Mouse (Mus musculus) ES-CJ7 (cell line): ENCODE data around the gene Nags.
A peak's percentile ranks its signal among the peaks of the same experiment; 100 is the strongest.

ENCODE experiments used
- DNase-seq: peaks from one replicate; pipeline ENCODE4 v3.0.0; 2011; ENCODE audit warnings: low read depth, low spot score

The Nags gene

DNA sequence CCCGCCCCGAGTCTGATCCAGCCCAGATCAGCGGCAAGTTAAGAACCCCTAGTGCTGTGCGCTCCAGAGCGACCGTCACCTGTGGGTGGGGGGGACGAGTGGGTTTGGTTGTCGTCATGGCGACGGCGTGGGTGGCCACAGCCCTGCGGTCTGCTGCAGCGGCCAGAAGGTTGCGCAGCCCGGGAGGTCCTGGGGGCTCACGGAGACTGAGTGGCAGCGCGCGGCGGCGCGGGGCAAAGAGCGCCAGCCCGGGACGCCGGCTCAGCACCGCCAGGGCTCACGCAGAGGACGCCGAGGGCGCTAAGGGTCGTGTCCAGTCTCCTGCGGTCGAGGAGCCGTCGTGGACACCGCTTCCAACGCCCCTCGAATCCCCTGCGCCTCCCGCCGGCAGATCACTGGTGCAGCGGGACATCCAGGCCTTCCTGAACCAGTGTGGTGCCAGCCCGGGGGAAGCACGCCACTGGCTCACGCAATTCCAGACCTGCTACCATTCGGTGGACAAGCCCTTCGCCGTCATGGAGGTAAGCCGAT lies at the start of gene Nags:
Gene Nags, plus strand, starts transcription at position 43 of the 531 bp plus-strand sequence.
- no peak for DNase-seq

DNA sequence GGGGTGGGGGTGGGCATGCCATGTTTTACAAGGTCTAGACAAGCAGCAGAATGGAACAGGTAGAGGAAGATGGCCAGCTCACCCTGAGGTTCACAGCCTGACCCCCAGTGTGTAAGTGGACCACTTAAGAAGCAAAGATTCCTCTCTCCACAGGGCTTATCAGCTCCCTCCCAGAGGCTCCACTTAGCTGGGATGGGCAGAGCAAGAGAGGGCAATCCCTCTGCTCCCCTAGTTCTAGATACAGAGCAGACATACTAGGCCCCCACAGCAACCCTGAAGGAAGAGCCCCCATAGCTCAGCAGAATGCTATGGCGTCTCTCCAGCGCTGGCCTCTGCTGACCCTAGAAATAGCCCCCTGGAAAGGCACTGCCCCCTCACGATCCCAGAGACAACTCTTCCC lies 49.6 kb upstream of the Nags start:
- DNase-seq: no peak

DNA sequence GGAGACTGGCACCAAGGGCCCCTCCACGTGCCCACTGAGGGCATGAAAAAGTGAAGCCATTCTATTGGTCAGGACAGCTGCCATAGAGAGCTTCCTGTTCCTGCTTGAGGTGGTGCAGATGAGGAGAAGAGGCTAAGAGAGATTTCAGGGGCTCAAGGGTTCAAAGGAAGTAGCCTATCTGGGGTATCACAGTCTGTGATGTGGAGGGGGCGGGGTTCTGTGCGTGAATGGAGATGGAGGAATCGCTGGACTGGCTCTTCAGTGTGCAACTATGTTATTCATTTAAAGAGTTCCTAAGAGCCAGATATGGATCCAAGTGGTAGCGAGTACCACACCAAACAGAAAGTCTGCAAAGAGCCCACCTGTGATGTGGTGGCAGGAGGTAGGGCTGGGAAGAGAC lies 48.9 kb upstream of the Nags start:
- no peak for DNase-seq

GRCm38 (mm10) chr11:102096887-102097391 lies 48.4 kb upstream of the Nags start:
- peak; percentile 96 for DNase-seq

DNA sequence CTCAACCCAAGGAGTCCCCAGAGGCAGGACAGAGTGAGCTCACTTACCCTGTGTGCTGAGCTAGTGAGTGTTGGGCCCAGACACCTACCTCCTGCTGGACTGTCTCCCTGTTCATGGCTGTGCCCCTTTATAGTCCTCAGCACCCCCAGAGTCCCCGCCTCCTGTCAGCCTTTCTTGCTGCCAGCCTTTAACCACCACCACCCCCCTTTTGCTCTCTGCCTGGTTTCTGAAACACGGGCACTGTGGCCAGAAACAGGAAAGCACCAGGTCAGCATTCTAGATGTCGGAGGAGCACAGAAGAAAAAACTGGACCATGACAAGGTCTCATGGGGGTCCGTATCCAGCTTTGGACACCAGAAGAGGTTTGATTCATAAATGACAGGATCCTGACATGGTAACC lies 44.1 kb upstream of the Nags start, which contains the start of gene Ppy:
Gene Ppy, minus strand, starts transcription at position 101 of the 400 bp plus-strand sequence.
- no peak for DNase-seq

- peak; percentile 73 for DNase-seq
Measured at GRCm38 (mm10) chr11:102102485-102103258, 42.6 kb upstream of the Nags start.

DNA sequence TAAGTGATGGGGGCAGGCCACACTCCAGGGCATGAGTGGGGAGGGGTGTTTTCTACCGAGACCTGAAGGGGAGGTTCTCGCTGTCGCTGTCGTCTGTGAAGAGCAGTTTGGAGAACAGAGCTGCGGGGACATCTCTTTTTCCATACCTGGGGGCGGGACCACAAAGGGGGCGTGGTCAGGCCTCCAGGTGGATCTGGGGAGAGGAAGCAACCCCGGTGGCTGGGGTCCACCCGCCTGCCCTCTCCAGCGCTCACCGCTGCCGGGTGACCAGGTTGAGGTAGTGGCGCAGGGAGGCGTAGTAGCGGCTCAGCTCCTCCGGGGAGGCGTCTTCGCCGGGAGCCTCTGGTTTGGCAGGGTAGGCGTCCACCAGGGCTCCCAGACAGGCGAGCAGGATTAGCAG lies 38.4 kb upstream of the Nags start:
- peak; percentile 36 for DNase-seq

GRCm38 (mm10) chr11:102107732-102108131 lies 37.6 kb upstream of the Nags start, which contains the start of gene Pyy:
Pyy (minus strand) TSS chr11:102107832.
- DNase-seq: no peak

GRCm38 (mm10) chr11:102111576-102111975 lies 33.7 kb upstream of the Nags start:
- DNase-seq: no peak

DNA sequence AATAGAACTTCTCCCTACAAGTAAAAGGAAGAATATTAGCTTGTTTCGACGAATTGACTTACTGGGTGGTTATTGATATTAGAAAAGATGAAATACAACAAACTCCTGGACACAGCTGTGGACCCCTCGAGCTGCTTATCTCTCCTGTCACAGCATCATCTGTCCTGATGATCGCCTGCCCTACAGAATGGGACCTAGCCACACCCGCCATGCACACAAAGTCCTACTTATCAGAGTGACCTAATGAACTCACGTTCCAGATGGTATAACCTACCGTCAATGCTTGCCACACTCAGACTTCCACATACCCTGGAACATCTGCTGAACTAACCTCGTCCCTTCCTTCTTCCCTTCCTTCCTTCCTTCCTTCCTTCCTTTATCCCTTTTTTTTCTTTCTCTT lies 29.1 kb upstream of the Nags start:
- DNase-seq: no peak

GRCm38 (mm10) chr11:102117386-102117785 lies 27.9 kb upstream of the Nags start:
- no peak for DNase-seq

GRCm38 (mm10) chr11:102134516-102134915 lies 10.8 kb upstream of the Nags start:
- peak; percentile 81 for DNase-seq

GRCm38 (mm10) chr11:102137625-102138446 lies 7.5 kb upstream of the Nags start:
- DNase-seq: no peak

- DNase-seq: peak; percentile 79
Measured at GRCm38 (mm10) chr11:102138447-102138740, 6.9 kb upstream of the Nags start.

DNA sequence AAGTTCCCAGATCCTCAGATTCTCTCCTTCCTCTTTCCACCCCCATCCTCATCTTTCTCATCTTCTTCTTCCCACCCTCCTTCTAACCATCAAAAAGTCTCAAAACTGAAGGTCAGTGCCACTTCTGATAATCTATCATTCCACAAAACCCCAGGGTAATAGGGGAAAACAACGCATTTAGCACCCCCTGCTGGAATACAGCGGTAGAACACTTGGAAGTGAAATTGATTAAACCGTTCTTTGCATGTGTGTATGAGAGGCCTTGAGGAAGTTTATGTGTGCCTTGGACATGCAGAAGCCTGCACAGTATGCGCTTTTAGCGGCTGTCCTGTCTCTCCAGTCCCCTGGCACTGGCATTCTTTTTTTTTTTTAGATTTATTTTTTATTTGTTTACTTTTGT lies 4.8 kb upstream of the Nags start:
- peak; percentile 70 for DNase-seq

- no peak for DNase-seq
Measured at GRCm38 (mm10) chr11:102142355-102142754, 3.0 kb upstream of the Nags start.

DNA sequence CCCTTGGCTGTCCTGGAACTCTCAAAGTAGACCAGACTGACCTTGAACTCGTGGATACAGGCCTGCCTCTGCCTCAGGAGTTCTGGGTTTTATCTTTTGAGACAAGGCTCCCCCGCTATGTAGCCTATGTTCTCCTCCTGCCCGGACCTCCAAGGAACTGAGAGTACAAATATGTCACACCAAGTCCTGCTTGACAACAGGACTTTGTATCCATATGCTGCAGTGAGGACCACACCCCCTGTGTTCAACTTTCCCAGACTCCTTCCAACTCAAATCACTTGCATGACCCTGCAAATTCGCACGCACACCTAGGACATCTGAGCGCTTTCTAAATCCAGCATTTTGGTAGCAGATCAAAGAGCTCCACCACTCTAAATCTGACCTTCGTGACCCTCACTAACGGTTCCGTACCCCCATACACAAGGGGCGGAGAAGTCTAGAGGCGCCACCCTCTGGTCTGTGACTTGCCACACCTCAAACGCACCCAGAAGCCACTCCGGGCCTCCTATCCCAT lies 299 bp upstream of the Nags start:
- peak; percentile 58 for DNase-seq

DNA sequence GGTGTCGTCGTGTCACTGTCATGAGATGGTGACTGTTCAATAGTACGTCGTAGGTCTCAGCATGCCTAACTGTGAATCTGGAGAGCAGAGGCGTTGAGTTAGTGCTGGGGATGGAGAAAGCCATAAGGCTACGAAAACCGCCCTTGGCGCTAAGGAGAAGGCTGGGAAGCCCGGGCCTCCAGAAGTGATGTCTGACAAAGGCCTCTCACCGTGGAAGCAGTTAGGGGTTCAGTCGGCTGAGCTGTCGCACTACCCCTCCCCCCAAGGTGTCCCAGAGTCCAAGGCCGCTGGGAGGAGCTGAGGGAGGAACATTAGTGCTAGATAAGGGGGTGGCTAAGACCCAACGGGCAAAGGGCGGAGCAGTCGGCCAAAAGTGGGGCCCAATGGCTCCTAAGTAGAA lies 692 bp downstream of the Nags start:
- DNase-seq: peak; percentile 42

GRCm38 (mm10) chr11:102146531-102146930 lies 1.2 kb downstream of the Nags start:
- no peak for DNase-seq

GRCm38 (mm10) chr11:102147213-102147989 lies 2.1 kb downstream of the Nags start:
- peak; percentile 57 for DNase-seq

GRCm38 (mm10) chr11:102156039-102156785 lies 10.9 kb downstream of the Nags start, which contains the start of gene Tmem101:
Tmem101 (minus strand) TSS chr11:102156404.
- peak; percentile 94 for DNase-seq
